Mouse (Mus musculus): Measurements from ENCODE around the gene Tmem216. TPM values are rescaled to one million over a fixed set of nuclear protein-coding genes. Genes with fewer than 3 reads are reported as not detected.

Tmem216 gene
- 10 to 100 TPM in 1 of 2 experiments, 1 to 10 TPM in 1; 6.7 to 12.1 TPM for polyA plus RNA-seq (2017; shearing (Covaris generic))

DNA sequence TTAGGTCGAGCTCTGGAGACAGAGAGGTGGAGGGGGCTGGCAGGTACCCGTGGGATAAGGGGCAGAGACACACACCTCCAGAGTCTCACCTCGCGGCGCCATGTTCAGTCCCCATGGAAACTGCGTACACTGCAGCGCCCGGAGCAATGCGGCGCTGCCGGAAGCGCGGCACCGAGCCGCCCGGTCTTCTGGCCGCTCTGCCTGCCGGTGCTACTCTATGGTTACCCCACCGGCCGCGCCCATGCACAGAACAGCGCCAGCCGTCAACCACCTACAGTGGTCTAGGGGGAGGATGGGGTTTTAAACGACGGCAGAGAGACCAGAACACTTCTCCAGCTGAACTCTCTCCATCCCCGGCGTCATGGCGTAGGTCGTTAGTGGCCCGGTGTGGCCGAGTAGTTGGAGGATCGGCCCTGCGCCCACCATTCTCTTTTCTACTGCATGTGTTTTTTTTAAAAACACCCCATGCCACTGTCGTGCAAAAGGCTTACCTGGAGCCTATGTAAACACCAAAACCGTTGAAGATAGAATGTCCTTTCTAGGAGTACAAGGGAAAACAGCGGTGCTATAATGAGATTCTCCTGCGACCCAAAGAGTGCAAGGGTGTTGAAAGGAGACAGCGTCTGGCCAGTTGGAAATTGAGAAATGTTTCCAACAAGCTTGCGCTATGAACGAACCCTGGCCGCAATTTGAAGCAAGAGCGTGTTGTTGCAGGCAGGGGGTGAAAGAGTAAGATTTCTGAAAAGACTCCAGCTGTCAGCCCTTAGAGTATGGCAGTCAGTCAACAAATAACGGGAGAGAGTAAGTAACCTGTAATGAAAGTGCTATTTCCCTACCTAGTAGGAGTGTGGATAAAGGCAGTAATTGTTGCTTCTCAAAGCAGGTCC, at the start of gene Tmem216:
Tmem216 (minus strand) TSS at position 615 of the 887 bp plus-strand sequence.

GRCm38 (mm10) chr19:10605293-10605900, 49.4 kb upstream of the Tmem216 start, which contains the start of the genes Ddb1 and Tkfc:
Ddb1 (plus strand) TSS chr19:10605327.
Tkfc (minus strand) TSS chr19:10605654.

DNA sequence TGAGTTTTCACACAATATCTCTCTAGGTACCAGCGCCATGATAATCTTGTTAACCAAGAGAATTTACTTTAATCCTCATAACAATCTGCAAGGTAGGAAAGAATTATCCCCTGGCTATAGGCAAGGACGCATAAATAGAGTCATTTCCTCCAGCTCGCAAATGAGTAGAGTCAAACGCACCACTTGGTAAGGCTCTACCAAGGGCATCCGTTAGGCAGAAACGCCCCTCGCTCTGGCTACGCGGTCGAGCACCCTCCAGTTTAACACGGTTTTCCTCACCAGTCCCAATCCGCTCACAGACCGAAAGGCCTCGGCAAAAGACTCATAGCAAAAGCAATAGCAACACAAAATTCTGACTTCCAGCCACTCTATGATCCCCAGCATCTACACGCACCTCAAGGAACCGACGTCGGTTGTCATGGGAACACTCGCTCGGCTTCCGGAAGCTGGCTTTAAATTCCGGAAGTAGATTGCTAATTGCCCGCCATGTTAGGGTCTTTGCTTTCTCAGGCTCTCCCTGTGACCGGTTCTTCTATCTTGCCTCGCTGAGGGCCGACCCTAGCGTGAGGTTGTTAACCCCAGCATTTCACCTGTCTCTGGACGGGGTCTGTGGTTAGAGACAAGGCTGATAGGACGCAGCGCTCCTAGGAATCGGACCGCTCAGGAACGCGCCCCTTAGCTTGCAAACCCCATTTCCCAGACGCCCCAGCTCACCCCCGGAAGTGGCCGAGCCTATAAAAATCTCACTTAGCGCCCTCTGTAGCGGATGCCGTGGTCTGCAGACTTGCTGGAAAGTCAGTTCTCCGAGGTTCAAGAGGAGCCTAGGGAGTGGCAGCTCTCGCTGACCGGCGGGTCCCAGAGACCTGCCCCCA, 20.9 kb upstream of the Tmem216 start, which contains the start of the genes Cyb561a3 and Tmem138:
Cyb561a3 (plus strand) TSS at position 483 of the 872 bp plus-strand sequence.
Tmem138 (minus strand) TSS at position 673 of the 872 bp plus-strand sequence.

DNA sequence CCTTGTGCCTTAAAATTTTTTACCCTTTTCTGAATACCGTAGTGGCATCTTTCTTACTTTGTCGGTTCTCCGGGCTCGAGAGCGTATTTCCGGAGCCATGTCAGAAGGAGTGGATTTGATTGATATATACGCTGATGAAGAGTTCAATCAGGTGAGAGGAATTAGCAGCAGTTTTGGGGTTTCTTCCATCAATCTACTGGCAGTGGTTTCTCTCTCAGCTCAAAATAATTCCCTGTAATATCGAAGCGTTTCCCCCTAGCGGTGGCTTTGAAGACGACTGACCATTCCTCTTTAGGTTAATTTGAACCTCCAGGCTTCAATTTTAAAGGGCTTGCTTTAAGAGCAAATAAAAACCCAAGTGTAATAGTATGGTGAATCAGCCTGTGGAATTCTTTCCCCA, 30.1 kb downstream of the Tmem216 start, which contains the start of gene Sdhaf2:
Sdhaf2 (minus strand) TSS at position 233 of the 400 bp plus-strand sequence.

DNA sequence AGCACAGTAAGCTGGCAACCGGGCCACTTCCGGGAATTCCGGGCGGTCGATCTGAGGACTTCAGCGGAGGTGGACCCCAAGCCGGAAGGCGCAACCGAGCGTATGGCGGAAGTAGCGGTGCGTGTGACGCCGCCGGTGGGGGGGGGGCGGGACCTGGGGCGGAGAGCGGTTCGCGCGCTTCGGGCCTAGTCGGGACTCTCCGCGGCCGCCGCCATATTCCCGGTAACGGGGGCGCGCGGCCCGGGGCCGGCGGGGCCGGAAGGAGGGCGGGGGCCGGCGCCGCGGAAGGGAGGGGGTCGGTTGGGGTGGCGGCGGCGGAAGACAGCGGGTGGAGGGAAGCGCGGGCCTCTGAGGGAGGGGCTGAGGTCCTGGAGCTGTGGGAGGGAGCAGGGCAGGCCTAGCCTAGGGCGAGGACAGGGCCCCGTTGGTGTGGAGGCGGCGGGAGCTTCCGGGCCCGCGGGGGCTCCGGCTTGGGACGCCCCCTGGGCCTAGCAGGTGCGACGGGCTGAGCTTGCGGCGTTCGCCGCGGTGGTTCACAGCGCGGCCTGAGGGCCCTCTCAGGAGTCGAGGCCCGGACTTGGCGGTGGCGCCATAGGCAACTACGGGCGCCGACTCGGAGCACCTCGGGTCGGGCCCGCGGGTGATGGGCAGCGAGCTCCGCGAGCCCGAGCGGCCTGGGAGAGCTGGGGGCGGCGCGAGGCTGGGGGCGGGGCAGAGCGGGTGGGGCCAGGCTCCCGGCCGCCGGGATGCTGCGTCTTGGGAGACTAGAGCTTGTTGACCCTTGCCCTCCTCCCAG, 30.7 kb downstream of the Tmem216 start, which contains the start of gene Cpsf7:
Cpsf7 (plus strand) TSS at position 161 of the 796 bp plus-strand sequence.

Other genes with a start within 250 kb of the Tmem216 start
- under 1 TPM; 0.25 to 0.94 TPM for gene Syt7, start 167.1 kb downstream of the Tmem216 start, polyA plus RNA-seq (2017; shearing (Covaris generic))
- not detected for gene Lrrc10b, start 98.8 kb downstream of the Tmem216 start, polyA plus RNA-seq (2017; shearing (Covaris generic))
- gene Ppp1r32, start 73.3 kb downstream of the Tmem216 start, polyA plus RNA-seq (2017; shearing (Covaris generic)): under 1 TPM; 0.39 to 0.62 TPM
- gene Cpsf7, start 31.0 kb downstream of the Tmem216 start, polyA plus RNA-seq (2017; shearing (Covaris generic)): 10 to 100 TPM; 28.3 to 31.8 TPM
- 10 to 100 TPM; 77.2 to 94.4 TPM for gene Sdhaf2, start 30.1 kb downstream of the Tmem216 start, polyA plus RNA-seq (2017; shearing (Covaris generic))
- gene Cyb561a3, start 20.9 kb upstream of the Tmem216 start, polyA plus RNA-seq (2017; shearing (Covaris generic)): 10 to 100 TPM; 39.2 to 48.2 TPM
- 10 to 100 TPM; 14.8 to 19.8 TPM for gene Tmem138, start 21.1 kb upstream of the Tmem216 start, polyA plus RNA-seq (2017; shearing (Covaris generic))
- gene Ddb1, start 49.1 kb upstream of the Tmem216 start, polyA plus RNA-seq (2017; shearing (Covaris generic)): 100 to 1,000 TPM; 159 to 166 TPM
- 1 to 10 TPM; 8.0 to 8.2 TPM for gene Tkfc, start 49.4 kb upstream of the Tmem216 start, polyA plus RNA-seq (2017; shearing (Covaris generic))
- gene Vwce, start 78.0 kb upstream of the Tmem216 start, polyA plus RNA-seq (2017; shearing (Covaris generic)): 1 to 10 TPM in 1 of 2 experiments, under 1 TPM in 1; 0.10 to 1.5 TPM
- gene Pga5, start 121.8 kb upstream of the Tmem216 start, polyA plus RNA-seq (2017; shearing (Covaris generic)): not detected
- 10 to 100 TPM; 21.6 to 26.0 TPM for gene Vps37c, start 132.5 kb upstream of the Tmem216 start, polyA plus RNA-seq (2017; shearing (Covaris generic))
- 100 to 1,000 TPM; 557 to 575 TPM for gene Cd5, start 182.8 kb upstream of the Tmem216 start, polyA plus RNA-seq (2017; shearing (Covaris generic))

All from inflammation-experienced regulatory T-cells (primary cell).